Mouse (Mus musculus): Measurements from ENCODE around the gene Tmem163.

Gene Tmem163

DNA sequence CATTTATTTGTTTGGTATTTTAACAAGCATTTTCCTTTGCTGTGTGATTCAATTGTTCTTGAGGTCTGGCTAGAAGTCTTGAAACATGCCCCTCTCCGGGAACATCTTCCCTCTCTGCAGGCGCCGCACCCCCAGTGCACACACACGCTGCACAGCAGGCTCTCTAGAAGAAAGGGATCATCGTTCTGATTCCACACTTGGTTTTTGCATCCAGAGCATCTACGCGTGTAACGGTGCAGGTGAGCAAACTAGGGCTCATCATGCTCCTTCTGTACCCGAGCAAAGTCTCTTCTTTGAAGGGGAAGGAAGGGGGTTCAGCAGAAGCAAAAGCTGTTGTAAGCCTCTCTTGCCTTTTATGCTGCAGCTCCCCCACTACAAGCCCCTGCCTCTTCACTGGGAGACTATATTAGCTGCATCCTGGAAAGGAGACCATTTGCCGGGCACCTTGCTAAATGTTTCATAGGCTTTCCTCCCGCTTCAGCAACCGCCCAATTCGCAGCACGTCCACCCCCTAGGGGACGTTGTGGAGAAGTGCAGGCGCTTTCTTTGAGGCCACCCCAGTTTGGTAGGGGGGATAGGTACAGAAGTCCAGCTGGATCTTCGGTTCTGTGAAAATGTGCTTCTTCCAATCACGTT, at the start of gene Tmem163:
TSS of gene Tmem163 (minus strand) at position 51 of the 636 bp plus-strand sequence.
- peak in 1 of 2 experiments; percentile 63 for DNase-seq (ENCODE audit: low spot score in 2 of 2)

DNA sequence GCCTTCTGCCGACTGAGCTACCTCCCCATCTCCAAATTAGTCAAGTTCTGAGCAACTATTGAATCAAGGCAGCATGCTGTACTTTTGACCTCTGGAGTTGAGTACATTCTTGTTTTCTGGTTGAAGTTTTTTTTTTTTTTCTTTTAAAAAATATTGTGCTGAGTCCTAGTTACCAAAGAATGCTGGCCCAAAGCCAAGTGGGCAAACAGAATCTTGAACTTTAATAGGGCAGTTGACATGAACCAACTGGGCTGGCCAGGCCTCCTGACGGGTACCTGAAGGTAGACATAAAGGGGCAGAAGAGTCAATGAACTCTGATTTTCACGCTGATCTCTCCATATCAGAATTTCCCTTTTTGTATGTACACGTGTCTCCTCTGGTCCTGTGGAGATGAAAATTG, 49.7 kb upstream of the Tmem163 start, which contains the start of gene Acmsd:
TSS of gene Acmsd (plus strand) at position 318 of the 400 bp plus-strand sequence.
- DNase-seq (ENCODE audit: low spot score in 2 of 2), result no peak

DNA sequence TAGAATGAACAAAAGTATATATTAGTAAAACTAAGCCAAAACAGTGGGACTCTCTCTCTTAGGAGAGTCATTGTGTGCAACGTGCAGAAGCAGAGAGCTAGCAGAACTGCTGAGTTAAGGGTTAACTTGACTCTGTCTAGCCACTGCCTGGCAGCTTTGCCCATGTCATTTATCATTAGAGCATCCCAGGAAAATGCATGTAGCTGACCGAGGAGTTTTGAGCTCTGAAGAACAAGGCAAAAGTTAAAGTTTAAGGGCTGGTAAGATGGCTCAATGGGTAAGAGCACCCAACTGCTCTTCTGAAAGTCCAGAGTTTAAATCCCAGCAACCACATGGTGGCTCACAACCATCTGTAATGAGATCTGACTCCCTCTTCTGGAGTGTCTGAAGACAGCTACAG, 44.2 kb upstream of the Tmem163 start:
- no peak for DNase-seq (ENCODE audit: low spot score in 2 of 2)

DNA sequence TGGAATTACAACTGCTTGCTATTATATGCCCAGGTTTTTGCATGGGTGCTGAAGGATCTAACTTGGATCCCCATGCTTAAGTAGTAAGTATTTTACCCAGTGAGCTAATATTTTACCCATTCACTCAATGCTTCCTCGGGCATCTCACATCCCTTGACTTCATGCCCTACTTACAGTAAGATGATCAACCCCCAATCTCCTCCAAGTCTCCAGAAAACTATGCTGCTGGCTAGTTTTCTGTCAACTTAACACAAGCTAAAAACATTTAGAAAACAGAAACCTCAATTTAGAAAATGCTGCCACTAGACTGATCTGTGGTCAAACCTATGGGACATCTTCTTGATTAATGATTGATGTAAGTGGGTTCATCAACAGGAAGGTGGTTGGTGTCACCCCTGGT, 38.9 kb upstream of the Tmem163 start:
- no peak for DNase-seq (ENCODE audit: low spot score in 2 of 2)

DNA sequence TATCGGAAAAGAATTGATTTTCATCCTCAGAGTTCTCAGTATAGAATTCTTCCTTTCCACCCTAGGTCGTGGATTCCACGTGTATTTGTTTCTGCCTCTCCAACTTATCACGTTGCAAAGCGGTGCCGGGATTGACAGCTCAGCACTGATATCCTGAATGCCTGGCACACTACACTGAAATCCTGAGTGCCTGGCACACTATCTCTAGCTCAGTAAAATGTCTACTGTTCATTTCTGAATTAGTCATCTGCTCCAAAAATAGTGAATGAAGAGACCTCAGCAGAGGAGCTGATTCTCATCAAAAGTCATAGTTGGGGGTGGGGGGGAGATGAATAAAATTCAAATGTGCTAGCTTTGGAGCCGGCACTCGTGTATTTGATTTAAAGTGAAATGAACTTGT, 37.1 kb upstream of the Tmem163 start:
- DNase-seq (ENCODE audit: low spot score in 2 of 2), result no peak

DNA sequence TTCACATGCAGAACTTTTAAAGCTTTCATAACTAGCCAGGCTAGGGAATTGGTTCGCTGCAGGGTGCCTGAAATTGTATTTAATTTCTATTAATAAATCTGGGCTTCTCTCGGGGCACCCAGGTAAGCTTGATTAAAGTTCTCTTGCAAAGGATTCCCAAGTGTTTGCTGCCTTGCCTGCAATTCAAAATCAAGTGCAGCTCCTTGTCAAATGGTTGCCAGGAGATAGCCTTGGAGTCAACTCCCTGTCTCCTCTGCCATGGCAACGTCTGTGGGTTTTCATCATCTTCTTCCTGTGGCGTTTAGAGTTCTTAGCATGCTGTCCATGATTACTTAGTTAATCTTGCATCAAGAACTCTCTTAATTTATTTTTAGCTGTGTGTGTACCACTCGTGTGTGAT, 26.9 kb upstream of the Tmem163 start:
- DNase-seq (ENCODE audit: low spot score in 2 of 2), result no peak

DNA sequence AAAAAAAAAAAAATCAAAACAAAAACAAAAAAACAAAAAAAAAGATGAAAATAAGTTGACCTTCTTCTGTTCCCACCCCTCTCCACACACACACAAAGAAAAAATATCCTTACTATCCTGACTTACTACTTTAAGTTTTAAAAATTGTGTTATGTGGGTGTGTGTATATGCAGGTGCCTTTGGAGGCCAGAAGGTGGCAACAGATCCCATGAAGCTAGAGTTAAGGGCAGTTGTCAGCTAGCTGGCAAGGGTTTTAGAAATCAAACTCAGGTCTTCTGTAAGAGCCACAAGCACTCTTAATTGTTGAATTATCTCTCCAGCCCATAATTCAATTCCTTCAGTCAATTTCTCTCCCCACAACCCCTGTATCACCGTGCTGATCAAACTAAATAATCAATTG, 22.8 kb upstream of the Tmem163 start:
- no peak for DNase-seq (ENCODE audit: low spot score in 2 of 2)

DNA sequence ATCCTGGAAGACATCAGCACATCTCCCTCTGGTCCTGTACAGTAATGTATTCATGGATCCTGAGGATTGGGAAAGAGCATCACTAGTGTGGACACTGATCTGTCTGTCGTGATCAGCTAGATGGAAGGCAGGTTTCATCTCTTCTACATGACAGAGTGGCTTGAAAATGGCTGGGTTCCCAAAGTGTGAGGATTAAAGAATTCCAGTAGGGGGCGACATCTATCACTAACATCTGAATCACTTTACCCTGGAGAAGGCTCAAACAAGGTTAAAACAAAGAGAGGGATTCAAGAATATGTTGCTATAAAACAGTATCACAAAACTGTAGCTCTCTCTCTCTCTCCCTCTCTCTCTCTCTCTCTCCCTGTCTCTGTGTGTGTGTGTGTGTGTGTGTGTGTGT, 17.2 kb upstream of the Tmem163 start:
- no peak for DNase-seq (ENCODE audit: low spot score in 2 of 2)

DNA sequence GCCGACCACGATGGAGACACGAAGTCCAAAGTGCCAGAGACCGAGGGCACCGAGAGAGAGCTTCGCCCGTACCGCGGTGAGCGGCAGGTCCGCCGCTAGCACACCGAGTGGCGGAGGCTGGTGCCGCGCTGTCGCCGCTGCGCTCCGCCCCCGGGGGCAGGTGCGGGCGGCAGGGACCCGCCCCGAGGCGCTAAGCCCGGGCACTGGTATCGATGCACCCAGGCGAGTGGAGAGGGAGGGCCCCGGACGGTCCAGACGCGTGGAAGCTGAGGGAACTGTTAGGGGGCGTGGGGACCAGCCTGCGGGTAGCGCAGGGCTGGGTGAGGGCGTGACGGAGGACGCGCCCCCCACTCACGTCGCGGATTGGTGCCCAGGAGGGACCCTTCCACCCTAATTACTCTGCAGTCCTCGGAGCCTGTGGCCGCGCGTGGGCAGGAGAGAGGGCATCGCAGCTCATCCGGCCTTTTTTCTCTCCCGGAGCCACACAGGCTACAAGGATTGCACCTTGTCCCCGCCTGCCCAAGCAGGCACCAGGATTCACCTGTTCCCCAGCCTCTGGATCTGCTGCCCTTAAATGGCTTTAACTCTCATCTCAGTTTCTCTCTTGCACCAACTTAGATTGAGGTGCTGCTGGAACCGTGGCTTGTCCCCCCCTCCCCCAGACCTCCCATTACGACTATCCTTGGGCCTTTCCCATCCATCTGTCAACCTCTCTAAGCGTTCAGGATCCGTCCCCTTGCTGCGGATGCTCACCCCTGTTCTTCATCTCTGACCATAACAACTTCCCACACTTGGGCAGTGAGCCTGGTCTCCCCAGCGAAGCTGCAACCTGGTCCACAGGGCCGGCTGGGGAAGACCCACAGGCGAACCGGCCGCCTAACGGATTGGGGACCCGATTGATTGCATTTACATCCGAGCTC, 1.4 kb downstream of the Tmem163 start:
- DNase-seq (ENCODE audit: low spot score in 2 of 2), result peak in 1 of 2 experiments; percentile 19

DNA sequence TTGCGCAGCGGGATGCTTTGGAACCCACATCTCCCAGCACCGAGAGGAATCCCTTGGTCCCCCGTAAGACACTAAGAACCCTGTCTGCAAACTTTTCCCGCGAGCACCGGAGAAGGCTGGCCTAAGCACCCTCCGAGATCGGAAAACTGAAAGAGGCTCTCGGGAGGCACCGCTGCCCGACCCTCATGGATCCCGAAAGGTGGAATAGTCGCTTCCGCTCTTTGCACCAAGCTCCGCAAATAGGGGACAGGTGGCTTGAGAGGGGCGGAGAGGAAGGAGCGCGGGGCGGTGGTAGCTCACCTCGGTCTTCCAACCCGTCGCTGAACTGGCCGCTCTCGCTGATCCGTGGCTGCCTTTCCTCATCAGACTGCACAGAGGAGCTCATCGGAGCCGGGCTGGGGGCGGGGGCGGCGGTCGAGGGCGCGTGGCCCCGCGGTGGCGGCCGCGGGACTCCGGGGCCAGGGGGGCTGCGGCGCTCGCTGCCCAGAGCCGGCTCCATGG, 2.2 kb downstream of the Tmem163 start:
- DNase-seq (ENCODE audit: low spot score in 2 of 2), result peak in 1 of 2 experiments; percentile 19

DNA sequence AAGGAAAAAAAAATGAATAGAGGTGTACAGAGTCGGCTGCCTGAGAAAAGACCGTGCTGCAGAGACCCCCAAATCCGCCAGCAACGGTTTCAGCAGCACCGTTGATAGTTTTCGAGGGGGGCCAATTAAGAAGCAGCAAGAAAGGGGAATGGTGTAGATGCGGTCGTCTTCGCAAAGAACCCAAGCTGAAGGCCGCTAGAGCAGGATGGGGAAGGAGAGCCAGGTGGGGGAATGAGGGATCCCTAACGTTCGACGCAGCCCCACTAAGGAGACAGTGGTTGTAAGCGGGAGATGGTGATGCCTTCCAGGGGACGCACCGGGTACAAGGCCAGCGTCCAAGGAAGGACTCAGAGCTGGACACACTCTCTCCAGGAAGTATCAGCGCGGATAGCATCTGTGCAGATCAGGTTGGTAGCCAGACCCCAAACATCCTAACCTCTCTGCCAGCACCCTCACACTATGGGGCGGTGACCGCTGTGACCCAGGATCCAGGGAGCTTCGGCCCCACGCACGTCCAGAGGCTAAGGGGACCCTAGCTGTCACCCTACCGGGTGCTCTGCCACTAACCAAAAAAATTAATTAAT, 2.7 kb downstream of the Tmem163 start:
- no peak for DNase-seq (ENCODE audit: low spot score in 2 of 2)

DNA sequence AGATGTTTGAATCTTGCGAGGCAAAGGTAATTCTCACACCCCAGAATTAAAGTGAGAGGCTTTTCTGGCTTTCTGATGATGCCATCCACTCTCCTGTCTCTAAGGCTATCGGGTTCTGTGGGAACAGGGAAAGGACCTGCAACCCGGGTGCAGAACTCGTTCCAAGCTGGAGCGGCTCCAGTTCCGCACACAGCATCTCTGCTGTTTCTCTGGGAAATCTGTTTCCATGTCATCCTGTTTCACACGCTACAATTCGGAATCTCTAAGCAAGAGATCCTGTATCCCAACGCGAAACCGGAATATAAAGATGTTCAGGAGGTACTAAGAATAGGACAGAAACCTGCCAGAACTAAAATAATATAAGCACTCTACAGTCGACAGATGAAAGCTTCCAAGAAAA, 3.2 kb downstream of the Tmem163 start:
- peak in 1 of 2 experiments; percentile 16 for DNase-seq (ENCODE audit: low spot score in 2 of 2)

DNA sequence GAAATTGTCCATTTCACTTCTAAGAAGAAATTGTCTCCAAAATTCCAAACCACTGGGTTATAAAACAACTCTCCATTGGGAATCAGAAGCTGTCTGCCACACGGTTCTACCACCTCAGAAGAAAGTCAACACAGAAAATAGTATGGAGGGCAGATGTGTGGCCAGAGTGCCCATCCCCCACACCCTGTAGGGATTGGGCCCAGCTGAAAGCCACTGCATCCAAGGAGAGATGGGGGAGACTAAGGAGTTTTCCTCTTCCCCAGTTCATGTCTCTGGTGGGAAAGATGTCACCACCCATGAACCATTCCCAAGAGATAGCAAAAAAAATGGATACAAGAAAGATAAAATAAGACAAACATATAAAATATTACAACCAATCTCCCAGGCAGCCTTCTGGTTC, 4.1 kb downstream of the Tmem163 start:
- no peak for DNase-seq (ENCODE audit: low spot score in 2 of 2)

DNA sequence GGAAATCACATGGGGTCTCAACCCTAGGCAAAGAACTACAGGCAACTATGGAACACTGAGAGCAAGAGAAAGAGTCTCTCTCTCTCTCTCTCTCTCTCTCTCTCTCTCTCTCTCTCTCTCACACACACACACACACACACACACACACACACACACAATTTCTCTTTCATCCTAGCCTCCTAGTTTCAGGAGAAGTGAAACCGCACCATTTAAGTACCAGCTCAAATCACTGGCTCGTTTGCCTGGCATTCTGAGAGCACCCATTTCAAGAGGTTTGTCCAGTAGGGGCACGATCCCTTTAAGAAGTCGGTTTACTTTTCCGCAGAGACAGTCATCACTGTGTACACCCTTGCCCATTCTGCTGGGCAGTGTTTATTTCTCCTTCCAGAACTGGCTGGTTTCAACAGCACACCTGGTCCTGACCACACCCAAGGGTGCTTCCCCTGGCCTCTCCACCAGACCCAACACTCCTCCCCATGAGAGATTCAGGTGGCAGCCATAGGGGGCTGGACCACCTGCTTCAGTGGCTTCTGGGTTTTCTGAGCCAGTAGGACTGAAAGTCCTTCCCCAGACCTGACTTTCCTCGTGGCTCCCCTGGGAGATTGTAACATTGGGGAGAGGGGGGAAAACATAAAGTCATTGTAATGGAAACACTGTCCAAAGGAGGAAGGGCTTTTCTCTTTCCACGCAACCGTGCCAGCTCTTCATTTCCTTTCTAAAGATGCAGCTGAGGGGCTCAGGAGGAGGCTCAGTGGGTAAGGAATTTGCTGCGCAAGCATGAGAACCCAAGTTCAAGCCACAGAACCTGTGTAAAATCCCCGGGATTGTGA, 5.9 kb downstream of the Tmem163 start:
- DNase-seq (ENCODE audit: low spot score in 2 of 2), result no peak

DNA sequence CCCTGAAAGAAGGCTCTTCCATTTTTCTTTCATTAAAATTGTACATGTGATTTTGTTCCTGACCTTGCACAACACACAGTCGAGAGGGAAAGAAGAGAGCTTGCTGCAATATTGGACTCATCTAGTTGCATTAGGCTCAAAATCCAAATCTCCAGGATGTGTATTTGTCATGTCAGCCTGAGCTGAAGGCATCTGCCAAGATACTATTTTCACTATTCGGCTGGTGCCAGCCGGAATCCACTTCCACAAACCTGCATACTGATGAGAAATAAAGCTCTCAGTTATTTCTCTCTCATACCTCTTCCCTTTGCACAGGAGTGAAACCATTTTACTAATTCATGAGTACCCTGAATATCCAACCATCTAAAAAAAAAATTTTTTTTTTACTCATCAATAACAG, 11.2 kb downstream of the Tmem163 start:
- no peak for DNase-seq (ENCODE audit: low spot score in 2 of 2)

DNA sequence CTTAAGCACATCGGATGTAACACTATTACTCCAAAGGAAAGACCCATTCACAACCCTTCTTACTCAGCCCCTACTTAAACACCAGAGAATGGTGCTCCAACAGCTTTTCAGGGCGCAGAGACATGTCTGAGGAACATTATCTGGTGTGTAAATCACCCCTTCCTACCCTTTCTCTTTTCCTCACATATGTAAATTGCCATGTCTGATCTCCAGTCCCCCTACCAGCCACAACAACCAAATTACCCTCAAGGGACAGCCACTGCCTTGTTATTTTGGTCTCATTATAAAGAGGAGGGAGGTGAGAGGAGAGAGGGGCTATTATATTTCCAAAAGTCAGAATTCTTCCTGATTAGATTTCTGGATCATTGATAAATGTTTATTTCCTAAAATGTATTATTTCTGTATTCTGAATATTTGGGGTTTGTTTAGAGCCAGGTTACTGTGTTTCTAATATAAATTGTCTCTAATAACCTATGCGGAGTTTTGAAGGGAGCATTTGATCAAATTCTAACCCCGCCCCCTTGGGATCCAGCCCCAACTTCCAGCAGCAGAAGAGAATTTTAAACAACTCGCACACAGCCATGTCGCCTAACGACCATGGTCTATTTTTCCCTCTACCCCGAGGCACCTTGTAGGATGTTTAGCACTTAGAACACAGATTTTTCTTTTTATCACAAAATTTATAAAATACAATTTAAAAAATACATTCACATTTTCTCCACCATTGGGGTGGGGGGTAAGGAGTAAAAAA, 12.1 kb downstream of the Tmem163 start:
- no peak for DNase-seq (ENCODE audit: low spot score in 2 of 2)

DNA sequence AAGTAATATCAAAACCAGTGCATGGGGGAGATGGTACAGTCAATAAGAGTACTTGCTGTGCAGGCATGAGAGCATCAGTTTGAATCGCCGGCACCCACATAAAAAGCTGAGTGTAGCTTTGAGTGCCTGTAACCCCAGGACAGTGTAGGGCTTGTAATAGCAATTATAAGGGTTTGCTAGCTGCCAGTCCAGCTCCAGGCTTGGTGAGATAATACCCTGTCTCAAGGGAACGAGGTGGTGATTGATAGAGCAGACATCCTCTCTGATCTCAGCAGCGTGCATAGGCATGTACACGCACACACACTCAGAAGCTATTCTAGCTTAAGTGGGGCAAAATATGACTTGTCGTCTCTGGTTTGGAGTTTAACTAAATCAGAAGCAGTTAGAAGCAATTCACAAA, 13.1 kb downstream of the Tmem163 start:
- DNase-seq (ENCODE audit: low spot score in 2 of 2), result no peak

DNA sequence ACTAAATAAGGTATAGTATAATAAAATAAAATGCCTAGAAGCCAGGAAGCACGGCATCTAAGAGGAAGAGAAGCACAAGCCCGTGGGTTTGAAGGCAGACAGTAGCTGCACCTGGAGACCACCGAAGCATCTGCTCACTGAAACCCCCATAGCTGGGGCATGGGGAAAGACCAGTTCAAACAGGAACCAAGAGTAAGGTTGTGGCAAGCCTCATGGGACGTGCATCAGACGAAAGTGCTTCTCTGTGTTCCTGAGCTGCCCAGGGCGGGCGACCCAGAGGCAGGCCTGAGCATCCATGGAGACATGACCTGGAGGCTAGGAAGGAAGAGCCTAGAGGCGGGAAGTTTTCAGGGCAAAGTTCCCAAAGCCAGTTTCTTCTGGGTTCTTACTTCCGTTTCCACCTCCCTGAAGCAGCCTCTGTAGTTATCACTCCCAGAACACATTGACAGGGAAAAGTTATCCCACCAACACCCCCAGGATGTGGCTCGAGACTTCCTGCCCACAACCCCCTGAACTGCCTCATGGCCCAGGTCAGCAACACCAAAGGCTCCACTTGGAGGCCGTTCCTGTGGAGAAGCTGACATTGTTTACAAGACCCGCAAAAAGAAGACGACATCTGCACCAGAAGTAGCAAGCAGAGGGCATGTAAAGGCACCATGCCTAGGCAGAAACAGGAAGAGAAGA, 16.8 kb downstream of the Tmem163 start:
- DNase-seq (ENCODE audit: low spot score in 2 of 2), result no peak

DNA sequence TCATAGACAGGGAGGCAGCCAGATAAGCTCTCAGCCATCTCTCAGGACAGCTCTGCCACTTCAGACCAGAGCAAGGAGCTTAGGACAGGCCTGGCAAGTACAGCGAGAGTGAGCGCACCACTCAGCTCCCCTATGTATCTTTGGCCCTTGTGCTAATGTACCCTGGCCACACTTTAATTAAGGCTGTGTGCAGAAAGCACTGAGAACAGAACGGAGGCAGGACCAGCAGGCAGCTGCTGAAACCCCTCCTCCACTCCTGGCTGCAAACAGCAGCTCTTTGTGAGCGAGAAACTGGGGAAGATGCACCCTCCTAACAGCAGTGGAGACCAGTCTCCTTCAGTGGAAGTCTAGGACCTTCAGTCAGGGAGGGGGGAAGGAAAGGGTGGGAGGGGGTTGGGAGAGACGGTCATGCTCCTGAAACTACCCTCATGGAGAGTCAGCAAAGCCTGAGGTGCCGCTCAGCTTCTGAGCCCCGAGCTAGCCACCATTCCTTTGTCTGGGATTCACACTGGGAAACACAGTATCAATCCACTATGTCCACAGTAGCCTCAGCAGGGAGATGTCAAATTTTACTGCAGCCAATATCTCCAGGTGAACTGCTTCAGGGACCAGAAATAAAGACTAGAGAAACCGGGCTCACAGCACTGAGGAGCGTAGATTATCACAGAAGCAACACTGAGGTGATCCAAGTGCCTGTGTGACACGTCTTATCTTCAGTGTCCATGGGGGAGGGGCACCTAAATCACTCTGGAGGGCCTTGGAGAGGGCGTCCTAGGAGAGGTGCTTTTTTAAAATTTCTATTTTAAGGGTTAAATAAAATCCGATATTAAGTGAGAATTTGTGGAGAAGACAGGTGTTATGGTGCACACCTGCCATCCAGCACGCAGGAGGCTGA, 18.0 kb downstream of the Tmem163 start:
- DNase-seq (ENCODE audit: low spot score in 2 of 2), result no peak
